Mouse (Mus musculus) adipose tissue, adult 10 weeks (tissue): ENCODE data around the gene Map2k2. TPM values are rescaled to one million over a fixed set of nuclear protein-coding genes. Genes with fewer than 3 reads are reported as not detected.

Experiments
- polyA plus RNA-seq: library from polyadenylated mRNA; stranded (reverse); fragments of 350-450 nt; fragmentation: Illumina TruSeq; extraction: RNeasy Lipid Tissue Mini Kit (QIAGEN cat#74804); gene quantifications from one replicate; pipeline ENCODE4 v1.2.3, GENCODE M21; 2014; ENCODE audit warnings: low read depth, low replicate concordance

Gene Map2k2
- polyA plus RNA-seq = 98.4 TPM

DNA sequence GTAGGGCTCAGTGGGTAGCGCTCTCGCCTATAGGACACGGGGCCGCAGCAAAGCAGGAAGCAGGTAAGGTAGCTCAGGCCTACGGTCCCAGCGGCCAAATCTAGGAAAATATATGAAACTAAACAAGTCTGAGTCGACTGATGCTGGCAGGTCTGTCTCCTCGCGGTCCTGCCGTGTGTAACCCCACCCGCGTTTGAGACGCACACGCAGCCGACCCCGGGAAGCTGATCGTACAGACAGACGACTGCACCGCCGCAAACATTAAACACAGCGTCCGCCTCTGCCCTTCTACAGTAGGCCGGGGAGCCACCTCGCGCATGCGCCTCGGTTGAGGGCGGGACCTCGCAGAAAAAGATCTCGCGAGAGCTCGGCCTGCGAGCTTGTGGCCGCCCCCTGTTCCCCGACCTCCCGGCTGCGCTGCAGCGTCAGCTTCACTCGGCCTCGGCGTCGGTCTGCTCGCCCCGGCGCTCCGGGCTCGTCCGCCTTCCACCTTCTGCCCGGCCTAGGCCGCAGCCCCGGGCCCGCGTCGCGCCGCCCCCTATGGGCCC, at the start of gene Map2k2:
Gene Map2k2, plus strand, starts transcription at position 351 of the 548 bp plus-strand sequence.

DNA sequence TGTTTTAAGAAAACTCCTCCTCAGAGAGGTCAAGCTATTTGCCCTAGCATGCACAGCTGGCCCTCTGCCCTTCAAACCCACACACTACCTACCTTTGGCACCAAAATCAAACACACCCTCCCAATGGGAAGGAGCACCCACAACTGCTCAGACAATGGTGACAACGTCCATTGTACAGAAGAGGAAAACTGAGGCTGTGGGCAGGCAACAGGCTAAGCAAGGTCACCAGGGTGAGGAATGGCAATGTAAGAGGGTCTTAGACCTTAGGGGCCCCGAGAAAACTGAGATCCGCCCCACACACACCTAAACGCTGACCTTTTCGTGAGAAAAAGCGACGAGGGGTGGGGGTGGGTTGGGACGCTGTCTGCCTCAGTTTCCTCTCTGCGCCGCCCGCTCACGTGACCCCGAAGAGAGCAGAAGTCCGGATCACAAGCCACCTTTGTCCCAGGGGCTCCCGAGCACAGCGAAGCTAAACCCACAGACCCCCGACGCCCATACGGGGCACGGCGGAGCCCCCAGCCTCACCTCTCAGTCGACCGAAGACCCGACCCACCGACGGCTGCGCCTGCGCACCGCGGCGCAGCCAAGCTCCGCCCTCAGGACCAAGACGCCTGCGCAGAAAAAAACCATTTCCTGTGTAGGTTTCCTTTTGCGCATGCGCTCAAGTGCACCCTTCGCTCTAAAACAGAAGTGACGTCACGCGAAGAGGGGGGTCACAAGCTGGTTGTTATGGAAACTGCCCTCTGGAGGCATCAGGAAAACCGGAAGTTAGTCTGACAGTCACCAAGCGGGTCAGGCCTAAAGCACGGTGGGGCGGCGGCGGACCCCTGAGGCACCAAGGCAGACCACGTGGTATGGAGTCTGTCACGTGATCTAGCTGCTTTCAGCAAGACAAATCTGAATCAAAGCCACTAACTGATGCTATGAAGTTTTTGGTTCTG, 45.8 kb upstream of the Map2k2 start, which contains the start of gene Sgta:
Gene Sgta, minus strand, starts transcription at position 579 of the 941 bp plus-strand sequence.

DNA sequence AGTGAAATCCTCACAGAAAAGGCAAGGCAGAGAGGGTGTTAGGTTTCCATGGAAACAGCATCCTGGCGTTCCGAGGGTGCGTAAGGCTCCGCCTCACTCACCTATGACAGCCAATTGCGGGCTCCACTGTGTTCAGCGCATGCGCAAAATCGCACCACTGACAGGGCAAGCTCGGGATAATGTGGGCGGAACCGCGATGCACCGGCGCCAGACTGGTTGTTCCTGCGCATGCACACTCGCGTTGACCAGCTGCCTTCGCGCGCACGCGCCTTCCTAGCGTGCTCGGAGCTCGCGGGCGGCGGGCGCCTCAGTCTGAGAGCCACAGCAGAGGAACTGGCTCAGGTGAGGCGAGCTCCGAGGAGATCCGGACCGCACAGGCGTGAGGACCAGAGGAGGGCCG, 35.9 kb upstream of the Map2k2 start, which contains the start of gene Thop1:
Gene Thop1, plus strand, starts transcription at position 200 of the 400 bp plus-strand sequence.

DNA sequence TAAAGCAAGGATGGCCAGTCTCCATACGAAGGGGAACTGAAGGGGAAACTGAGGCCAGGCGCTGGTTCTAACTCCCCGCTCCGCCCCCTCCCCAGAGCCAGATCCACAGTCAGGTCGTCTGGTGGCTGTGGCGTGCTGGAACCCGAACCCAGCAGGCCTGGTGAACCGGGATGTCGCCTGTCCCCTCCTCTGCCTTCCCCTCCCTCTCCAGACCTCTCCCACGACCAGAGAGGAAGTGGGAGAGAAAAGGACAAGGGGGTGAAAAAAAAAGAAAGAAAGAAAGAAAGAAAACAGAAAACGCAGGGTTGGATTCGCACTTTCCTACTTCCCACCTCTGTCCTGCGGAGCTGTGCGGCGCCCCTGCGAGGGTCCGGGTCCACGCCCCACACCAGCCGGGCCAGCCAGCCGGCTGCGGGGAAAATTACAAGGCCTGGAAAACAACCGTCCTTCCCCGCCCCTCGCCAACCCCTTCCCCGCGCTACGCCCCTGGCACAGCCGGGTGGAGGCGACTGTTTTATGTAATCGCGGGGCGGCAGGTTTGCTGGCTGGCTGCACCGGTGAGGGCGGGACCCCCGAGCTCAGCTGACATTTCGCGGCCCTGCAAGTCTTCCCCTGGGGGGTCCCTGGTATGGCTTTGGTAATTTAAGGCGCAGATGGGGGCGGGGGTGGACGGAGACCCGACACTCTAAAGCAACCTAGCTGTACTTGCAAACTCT, 29.4 kb downstream of the Map2k2 start, which contains the start of gene Zbtb7a:
Gene Zbtb7a, plus strand, starts transcription at position 255 of the 716 bp plus-strand sequence.

DNA sequence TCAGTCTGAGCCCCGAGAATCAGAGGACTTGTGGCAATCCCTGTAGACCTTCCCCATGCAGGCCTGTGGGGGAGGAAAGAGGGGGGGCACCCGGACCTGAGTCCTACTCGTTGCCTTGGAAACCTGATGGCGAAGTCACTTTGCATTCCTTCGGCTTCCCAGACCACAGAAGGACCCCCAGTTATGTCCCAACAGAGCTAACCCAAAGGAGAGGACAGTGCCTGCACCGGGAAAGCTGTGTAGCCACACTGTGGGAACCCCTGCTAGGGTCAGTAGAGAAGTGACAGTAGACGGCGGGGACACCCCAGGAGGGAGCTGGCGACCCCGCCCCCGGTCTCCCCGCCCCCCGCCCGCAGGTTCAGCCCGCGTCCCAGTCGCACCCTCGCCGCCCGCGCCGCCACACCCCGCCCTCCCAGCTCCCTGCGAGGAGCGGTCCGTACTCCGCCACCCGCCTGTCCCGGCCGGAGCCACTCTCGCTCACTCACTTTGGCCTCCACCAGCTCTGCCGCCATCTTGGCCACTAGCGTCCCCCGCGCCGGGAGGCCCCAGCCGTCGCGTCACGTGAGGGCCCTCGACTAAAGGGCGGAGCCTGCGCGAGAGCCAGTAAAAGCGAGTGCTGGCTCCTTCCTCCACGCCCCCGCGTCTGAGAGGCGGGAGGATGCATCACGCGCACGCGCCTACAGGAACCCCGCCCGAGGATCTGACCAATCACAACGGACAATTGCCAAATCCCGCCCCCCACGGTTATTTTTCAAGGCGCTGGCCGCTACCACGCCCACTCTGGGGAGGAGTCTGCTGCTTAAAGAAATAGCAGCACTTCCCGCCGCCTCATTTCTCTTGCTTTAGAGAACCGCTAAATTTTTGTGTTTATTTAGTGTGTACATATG, 61.7 kb downstream of the Map2k2 start, which contains the start of gene Pias4:
Gene Pias4, minus strand, starts transcription at position 724 of the 887 bp plus-strand sequence.

DNA sequence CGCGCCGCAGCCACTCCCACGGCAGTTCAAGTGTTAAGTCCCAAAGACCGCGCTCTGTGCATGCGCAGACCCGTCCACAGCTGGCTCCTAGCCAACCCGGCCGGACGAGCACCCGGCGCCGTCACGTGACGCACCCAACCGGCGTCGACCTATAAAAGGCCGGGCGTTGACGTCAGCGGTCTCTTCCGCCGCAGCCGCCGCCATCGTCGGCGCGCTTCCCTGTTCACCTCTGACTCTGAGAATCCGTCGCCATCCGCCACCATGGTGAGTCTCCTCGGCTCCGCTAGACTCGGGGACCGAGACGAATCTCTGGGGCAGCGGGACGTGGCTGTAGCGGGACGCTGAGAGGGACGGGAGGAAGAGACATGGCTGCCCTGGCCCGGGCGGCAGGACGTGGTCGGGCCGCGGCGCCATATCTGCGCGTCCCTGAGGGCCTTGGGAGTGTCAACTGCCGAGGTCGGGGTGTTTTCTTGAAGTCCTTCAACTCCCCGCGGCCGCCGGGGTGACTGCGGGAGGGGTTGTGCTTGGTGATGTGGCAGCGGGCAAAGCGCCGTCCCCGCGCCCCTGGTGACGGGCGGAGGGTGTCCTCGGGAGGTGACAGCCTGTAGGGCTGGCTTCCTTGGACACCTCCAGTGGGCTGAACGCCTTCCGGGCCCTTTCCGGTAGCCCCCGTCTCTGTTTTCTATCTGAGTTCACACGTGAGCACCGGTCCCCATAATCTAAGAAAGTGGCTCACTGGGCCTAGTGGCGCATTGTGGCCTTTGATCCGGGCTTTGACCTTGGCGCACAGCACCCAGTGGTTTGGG, 71.0 kb downstream of the Map2k2 start, which contains the start of gene Eef2:
Gene Eef2, plus strand, starts transcription at position 166 of the 806 bp plus-strand sequence.

DNA sequence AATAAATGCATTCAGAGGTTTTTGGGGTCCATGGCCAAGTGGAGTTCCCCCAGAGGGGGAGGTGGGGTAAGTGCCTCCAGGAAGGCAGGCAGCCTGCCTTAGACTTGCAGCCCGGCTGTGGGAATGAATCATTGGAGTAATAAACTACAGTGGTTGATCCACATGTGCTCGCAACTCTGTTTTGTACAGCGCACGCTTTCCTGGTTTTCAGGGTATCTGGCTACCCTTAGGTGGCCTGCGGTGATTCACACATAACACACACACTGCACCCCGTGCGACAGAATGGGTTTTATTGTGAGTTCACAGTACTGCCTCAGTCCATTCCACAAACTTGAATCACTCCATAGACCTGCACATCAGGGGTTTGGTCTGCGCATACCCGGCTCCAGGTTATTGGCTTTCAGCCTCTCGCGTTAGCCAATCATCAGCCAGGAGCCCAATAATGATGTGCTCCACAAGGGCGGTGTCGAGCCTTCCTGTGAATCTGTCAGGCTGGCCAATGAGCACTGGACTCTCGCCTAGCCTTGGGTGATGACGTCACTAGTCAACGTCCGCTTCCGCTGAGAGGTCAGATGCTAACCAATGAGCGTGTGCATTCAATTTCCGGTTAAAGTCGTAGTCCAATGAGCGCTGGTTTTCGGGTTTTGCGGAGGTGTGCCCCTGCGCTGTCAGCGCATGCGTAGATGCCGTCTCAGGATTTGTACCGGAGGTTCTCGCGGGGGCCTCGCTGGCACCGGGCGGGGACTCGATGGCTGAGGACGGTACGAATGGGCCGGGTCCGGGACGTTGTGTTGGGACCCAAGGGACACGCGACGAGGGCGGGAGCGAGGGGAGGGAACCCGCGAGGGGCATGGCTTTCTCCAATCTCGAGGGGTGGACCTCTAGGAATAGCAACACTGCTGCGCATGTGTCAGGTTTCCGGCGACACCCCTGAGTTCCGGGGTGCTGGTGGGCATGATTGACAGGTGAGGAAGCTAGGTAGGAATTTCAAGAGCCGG, 76.9 kb downstream of the Map2k2 start, which contains the start of gene Dapk3:
Gene Dapk3, plus strand, starts transcription at position 670 of the 998 bp plus-strand sequence.

Other genes starting within 250 kb of the Map2k2 start
- 0.10 TPM for gene Tmprss9, start 234.1 kb upstream of the Map2k2 start, polyA plus RNA-seq
- 135 TPM for gene Timm13, start 204.9 kb upstream of the Map2k2 start, polyA plus RNA-seq
- 11.7 TPM for gene Lmnb2, start 187.7 kb upstream of the Map2k2 start, polyA plus RNA-seq
- 7.9 TPM for gene Gadd45b, start 175.8 kb upstream of the Map2k2 start, polyA plus RNA-seq
- 5.7 TPM for gene Gng7, start 91.0 kb upstream of the Map2k2 start, polyA plus RNA-seq
- not detected for gene Diras1, start 80.3 kb upstream of the Map2k2 start, polyA plus RNA-seq
- gene Slc39a3, start 68.5 kb upstream of the Map2k2 start, polyA plus RNA-seq = 17.6 TPM
- 94.7 TPM for gene Sgta, start 45.7 kb upstream of the Map2k2 start, polyA plus RNA-seq
- gene Thop1, start 35.9 kb upstream of the Map2k2 start, polyA plus RNA-seq = 18.0 TPM
- gene Creb3l3, start 7.0 kb upstream of the Map2k2 start, polyA plus RNA-seq = 0.15 TPM
- gene Zbtb7a, start 29.3 kb downstream of the Map2k2 start, polyA plus RNA-seq = 26.5 TPM
- gene Pias4, start 62.0 kb downstream of the Map2k2 start, polyA plus RNA-seq = 23.4 TPM
- 1,511 TPM for gene Eef2, start 70.7 kb downstream of the Map2k2 start, polyA plus RNA-seq
- 50.3 TPM for gene Dapk3, start 77.1 kb downstream of the Map2k2 start, polyA plus RNA-seq
- gene 4930442H23Rik, start 77.9 kb downstream of the Map2k2 start, polyA plus RNA-seq = not detected
- not detected for gene Nmrk2, start 96.1 kb downstream of the Map2k2 start, polyA plus RNA-seq
- not detected for gene Atcay, start 124.9 kb downstream of the Map2k2 start, polyA plus RNA-seq
- gene Zfr2, start 127.2 kb downstream of the Map2k2 start, polyA plus RNA-seq = 11.6 TPM
- gene Matk, start 147.0 kb downstream of the Map2k2 start, polyA plus RNA-seq = 2.8 TPM
- 87.0 TPM for gene Mrpl54, start 161.0 kb downstream of the Map2k2 start, polyA plus RNA-seq
- 47.8 TPM for gene Apba3, start 161.0 kb downstream of the Map2k2 start, polyA plus RNA-seq
- 24.4 TPM for gene Tjp3, start 185.7 kb downstream of the Map2k2 start, polyA plus RNA-seq
- gene Pip5k1c, start 187.0 kb downstream of the Map2k2 start, polyA plus RNA-seq = 44.2 TPM
- 18.5 TPM for gene Cactin, start 215.2 kb downstream of the Map2k2 start, polyA plus RNA-seq
- 2.7 TPM for gene Tbxa2r, start 222.8 kb downstream of the Map2k2 start, polyA plus RNA-seq
- gene Gipc3, start 237.4 kb downstream of the Map2k2 start, polyA plus RNA-seq = 1.1 TPM
- gene Hmg20b, start 244.6 kb downstream of the Map2k2 start, polyA plus RNA-seq = 63.1 TPM